Mouse (Mus musculus) embryonic fibroblast, embryonic 13.5 days (primary cell): Measurements from ENCODE around the gene Dapk1.

ENCODE experiments used
- CTCF ChIP-seq: IDR thresholded peaks from 2 replicates; pipeline ENCODE4 v1.5.1; 2011; ENCODE audit warnings: mild to moderate bottlenecking, control low read depth, low read length, moderate library complexity, borderline replicate concordance; ENCODE audit not compliant: insufficient read depth
- POLR2A ChIP-seq: IDR thresholded peaks from 2 replicates; pipeline ENCODE4 v1.6.1; 2011; ENCODE audit warnings: low read depth, mild to moderate bottlenecking, control low read depth, low read length, moderate library complexity

GRCm38 (mm10) chr13:60682714-60683695, 81.3 kb downstream of the Dapk1 start:
- TF ChIP-seq CTCF (no peak), POLR2A (no peak)
